Mouse (Mus musculus) gastrocnemius, postnatal 25 days (tissue): Measurements from ENCODE around the gene Wbp4. TPM values are rescaled to one million over a fixed set of nuclear protein-coding genes. Genes with fewer than 3 reads are reported as not detected.
"Not testable (repeated sequence)": the region's sequence is repeated elsewhere in the genome, so short reads cannot be mapped to it uniquely, and the experiment has no call there.

Source experiments
- DNase-seq: peaks from one replicate; pipeline ENCODE4 v3.0.0; 2022
- long read RNA-seq, 2 experiments: library from polyadenylated mRNA; stranded (forward); transcript quantifications; one replicate each; pipeline ENCODE4 v2.0.0; 2021
- total RNA-seq, 2 experiments: library from RNA; stranded (reverse); gene quantifications; 1 replicate in 1 of 2; 2 replicates in 1 of 2; pipeline ENCODE4 v1.2.3; 2021

Gene Wbp4
- total RNA-seq, result 10 to 100 TPM; 20.0 to 21.2 TPM
- long read RNA-seq, experiment 1, transcript Wbp4-201 (10 exons, 3,704 nt), result major isoform, 42 of 55 reads
- long read RNA-seq, experiment 1, partial matches to known transcripts, result 7 of 55 reads
- long read RNA-seq, experiment 1, other reads (novel, unspliced or antisense), result 5 of 55 reads
- long read RNA-seq, experiment 2, transcript Wbp4-201 (10 exons, 3,704 nt), result major isoform, 28 of 36 reads
- long read RNA-seq, experiment 2, partial matches to known transcripts, result 4 of 36 reads
- long read RNA-seq, experiment 2, other reads (novel, unspliced or antisense), result 4 of 36 reads

GRCm38 (mm10) chr14:79481339-79482151 lies at the start of gene Wbp4:
Gene Wbp4, minus strand, starts transcription at chr14:79481520.
- DNase-seq, result peak; percentile 88

DNA sequence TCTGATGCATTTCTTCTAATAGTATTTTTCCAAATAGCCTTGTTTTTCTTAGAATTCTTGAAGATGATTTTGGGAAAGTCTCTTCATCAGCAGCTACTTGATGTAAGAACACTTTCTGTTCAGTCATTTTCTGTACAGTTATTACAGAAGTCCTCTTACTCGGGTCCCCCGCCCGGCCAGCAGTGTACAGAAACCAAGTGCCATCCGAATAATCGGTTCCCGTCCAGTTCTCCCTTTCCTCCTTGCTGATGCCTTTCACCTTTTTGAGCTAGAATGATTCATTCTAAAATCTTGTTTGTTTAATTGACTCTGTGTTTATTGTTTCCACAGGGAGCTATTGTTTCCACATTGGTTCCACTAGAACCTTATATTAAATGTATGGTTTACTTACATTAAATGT lies 49.4 kb upstream of the Wbp4 start:
- DNase-seq, result no peak

- no peak for DNase-seq
These were observed 48.5 kb upstream of the Wbp4 start for GRCm38 (mm10) chr14:79529581-79530554.

DNA sequence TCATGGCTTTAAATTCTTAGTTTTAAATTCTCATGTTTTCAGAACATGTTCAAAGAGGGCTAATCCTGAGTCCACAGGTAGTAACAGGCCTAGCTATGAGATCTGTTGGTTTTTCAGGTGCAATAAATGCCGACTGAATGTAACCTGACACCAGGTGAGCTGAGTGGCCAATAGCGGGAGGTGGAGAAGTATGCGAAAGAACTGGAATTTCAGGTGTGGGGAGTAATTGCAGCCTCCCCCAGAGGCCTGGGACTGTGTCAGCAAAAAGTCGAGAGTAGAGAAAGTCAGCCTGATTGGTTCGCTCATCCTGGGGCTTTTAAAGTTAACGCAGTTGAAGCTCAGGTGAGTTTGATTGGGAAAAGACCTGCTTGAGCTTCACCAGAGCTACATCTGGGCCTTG lies 46.4 kb upstream of the Wbp4 start:
- no peak for DNase-seq

GRCm38 (mm10) chr14:79526106-79526505 lies 44.8 kb upstream of the Wbp4 start:
- DNase-seq, result not testable (repeated sequence)

GRCm38 (mm10) chr14:79522387-79522786 lies 41.1 kb upstream of the Wbp4 start:
- DNase-seq, result no peak

DNA sequence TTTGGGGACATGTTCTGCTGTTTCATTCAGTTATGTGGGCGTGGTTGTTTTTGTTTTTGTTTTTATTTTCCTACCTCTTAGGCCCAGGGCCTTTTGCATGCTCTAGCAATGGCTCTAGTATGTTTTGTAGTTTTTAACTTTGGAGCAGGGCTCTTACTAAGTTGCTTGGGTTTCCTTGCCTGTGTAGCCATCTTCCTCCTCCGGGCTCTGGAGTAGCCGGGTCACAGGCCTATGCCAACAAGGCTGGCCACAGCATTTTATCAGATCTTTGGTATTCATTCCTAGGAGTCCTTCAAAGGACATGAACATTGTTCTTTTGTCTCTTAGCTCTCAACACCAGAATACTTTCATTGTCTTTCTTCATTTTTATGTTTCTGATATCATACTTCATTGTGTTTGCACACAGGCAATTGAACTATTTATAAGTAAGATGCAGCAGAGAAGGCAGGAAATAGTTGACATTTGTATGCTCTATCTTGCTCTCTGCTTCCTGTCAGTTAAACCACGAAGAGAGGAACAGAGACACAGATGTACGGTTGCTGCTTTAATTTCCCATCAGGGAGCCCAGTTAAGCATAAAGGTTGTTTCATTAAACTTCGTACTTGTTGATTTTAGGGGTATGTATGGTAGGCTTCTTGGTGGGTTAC lies 40.3 kb upstream of the Wbp4 start:
- DNase-seq, result no peak

DNA sequence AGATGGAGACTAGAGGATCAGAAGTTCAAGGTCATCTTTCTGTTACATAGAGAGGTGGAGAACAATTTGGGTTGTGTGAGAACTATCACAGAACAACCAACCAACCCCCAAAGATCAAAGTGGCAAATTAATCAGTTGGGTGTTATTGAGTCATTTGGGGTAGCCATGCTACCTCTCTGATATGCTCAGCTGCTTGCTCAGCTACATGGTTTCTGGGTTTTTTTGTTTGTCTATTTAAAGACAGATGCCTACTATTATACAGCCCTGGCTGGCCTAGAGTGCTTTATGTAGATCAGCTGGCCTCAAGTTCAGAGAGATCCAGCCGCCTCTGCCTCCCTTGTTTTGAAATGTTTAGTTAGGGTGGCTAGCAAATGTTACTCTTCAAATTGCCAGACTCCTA lies 39.7 kb upstream of the Wbp4 start:
- DNase-seq, result no peak

GRCm38 (mm10) chr14:79520612-79521011 lies 39.3 kb upstream of the Wbp4 start:
- no peak for DNase-seq

DNA sequence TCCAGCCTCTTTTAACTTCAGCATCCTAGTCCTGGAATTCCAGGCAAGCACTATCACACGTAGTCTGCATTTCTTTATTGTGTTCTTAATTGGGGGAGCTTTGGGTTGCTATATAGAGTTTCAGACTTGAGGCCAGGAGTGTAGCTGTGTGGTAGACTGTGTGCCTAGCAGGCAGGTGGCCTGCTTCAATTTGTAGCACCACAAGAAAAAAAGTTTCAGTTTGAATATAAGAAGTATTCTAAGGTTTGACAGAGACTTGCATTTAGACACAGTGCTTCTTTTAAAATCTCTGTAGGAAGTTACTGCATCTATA lies 38.3 kb upstream of the Wbp4 start:
- no peak for DNase-seq

DNA sequence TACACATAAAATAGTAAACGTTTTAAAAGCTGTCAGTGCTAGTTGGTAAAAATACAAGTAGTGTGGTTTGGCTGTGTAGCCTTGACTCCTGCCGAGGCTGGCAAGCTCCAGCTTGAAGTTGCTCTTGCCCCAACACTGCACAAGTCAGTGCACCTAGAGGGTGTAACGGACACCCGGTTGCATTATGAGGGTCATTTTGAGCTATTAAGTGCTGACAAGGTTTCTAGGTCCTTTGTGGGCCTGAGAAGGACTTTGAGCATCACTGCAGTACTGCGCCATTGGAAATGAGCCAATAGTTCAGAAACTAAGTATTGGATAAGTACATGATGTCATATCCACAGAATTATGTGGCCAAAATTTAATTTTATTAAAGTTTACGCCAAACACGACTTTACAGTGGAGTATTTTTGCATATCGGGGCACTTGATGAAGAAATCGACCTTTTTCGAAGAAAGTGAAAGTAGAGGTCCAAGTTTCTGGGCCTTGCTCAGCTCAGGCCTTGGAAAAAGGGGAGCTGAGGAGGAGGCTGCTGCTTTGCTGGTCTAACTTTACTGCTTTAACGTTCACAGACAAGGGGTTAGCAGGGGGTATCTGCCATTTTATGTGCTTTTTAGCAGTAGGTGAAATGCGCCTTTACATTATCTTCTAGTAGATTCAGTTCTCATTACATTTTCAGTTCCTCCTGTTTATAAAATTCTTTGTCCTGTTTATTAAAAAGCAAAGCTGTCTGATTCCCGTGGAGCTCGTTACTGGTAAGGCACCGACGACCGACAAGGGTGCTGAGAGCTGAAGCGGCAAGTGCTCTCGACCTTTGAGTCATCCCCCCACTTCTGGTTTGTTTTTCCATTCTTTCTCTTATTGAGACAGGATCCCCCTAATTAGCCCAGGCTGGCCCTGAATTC lies 37.7 kb upstream of the Wbp4 start:
- DNase-seq, result no peak

- DNase-seq, result no peak
These were observed 36.8 kb upstream of the Wbp4 start for GRCm38 (mm10) chr14:79518123-79518522.

- no peak for DNase-seq
These were observed 35.9 kb upstream of the Wbp4 start for GRCm38 (mm10) chr14:79517185-79517740.

GRCm38 (mm10) chr14:79516751-79517150 lies 35.4 kb upstream of the Wbp4 start:
- no peak for DNase-seq

GRCm38 (mm10) chr14:79516243-79516610 lies 34.9 kb upstream of the Wbp4 start:
- DNase-seq, result no peak

DNA sequence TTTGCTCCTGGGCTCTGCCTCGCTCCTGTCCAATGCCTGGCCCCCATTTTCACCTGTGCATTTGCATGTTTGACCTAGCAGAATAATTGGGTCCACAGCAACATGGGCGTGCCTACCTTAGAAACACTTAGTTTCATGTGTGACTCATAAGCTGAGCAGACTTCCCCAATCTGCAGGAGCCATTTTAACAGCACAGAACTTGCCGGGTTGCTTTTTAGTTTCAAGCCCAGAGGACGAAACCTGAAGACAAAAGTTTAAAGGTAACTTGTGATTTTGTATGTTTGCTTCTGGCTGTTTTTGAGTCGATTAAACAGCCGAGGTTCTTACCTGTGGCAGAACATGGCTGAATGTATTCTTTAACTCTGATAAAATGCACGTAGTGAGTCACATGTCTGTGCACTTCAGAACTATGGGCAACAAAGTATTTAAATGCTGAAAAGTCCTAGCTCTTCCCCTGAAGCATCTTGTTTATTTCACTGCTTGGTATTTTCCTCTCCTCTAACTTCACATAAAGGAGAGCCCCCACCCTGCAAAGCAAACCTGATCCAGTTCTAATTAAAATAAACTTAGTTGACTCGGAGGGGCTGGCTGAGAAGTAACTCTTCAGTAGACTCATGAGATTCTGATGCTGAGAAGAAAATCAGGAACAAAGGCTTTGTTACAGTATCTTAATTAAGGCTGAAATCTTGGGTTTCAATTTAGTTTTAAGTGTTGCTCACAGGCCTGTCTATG lies 34.4 kb upstream of the Wbp4 start:
- DNase-seq, result no peak

DNA sequence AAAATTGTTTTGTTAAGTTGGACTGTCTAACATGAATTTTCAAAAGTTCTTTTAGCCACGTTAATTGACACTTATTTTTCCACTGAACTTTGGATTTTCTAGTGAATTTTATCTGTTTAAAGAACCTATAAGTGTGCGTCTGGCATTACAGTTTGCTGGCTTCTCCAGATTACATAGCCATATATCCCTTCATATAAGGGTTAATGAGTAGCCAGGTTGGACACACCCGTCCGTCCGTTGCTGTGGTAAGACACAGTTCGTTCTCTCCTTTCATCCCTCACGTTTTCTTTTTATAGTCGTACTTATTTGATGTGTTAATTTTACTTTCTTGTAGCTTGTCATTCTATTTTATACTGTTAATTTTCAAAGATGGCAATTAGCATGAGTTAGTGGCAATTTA lies 33.8 kb upstream of the Wbp4 start:
- no peak for DNase-seq

DNA sequence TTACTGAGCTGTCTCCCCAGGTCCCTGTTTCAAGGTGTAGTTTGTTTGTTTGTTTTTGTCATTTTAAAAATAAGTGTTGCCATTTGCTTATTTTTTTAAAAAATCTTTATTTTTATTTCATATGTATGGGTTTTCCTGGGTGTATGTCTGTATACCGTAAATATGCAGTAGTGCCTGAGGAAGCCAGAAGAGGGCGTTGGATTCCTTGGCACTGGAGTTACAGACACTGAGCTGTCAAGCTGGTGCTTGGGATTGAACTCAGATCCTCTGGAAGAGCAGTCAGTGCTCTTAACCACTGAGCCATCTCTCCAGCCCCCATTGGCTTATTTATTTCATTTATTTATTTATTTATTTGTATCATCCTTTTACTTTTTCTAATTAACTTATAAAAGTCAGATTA lies 32.6 kb upstream of the Wbp4 start:
- no peak for DNase-seq

- no peak for DNase-seq
These were observed 30.2 kb upstream of the Wbp4 start for GRCm38 (mm10) chr14:79511521-79511920.

DNA sequence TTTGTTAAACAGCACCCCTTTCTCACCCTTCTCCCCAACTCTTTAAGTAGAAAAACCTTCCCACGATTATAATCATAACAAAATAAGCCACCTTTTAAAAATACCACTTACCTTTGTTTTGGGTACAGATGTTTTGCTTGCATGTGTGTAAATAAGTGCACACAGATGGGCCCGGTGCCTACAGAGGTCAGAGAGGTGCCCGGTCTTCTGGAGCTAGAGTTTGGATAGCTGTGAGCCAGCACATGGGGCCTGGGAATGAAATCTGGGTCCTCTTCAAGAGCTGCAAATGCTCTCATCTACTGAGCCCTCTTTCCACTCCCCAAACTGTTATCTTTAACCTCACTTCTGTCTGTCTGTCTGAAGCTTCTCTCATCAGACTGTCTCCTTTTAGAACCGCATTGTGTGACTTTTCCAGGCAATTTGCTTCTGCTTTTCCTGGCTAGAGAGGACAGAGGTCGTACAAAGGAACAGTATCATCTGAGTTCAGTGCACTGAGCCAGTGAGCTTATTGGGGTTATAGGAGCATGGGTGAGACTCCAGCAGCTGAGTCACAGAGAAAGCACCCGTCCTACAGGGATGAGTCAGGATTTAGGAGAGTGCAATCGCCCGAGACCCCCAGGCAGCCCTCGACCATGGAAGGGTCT lies 27.5 kb upstream of the Wbp4 start:
- DNase-seq, result no peak
